Mouse (Mus musculus) G1E-ER4 (cell line): Measurements from ENCODE around the gene Fahd1. TPM values are rescaled to one million over a fixed set of nuclear protein-coding genes. Genes with fewer than 3 reads are reported as not detected.

Experiments
- GATA1 ChIP-seq: IDR thresholded peaks from one replicate; pipeline ENCODE4 v1.8.0; 2012; ENCODE audit warnings: low read length, inconsistent platforms
- polyA plus RNA-seq: library from polyadenylated mRNA; stranded (reverse); fragments of >175 nt; gene quantifications from 2 replicates; pipeline ENCODE4 v1.2.3, GENCODE M21; 2012

Fahd1 gene
- polyA plus RNA-seq, 1 experiment, result 5.3 TPM

DNA sequence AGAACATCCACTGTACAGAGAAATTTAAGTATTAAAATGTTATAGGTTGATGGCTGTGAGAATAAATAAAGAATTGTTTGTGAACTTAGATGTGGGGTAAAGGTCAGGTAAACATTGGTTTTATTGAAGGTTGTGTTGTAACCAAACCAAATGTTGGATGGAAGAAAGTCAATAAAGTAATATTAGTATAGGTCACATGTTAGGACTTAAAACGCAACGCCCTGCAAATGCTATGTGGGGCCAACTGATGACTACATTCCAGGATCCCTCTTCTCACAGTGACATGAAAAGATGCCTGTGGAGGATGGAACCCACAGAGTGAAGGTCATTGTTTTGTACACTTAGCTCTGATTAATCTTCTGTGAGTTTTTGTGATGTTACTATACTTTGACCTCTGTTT lies 30.7 kb downstream of the Fahd1 start:
- TF ChIP-seq GATA1, result no peak

DNA sequence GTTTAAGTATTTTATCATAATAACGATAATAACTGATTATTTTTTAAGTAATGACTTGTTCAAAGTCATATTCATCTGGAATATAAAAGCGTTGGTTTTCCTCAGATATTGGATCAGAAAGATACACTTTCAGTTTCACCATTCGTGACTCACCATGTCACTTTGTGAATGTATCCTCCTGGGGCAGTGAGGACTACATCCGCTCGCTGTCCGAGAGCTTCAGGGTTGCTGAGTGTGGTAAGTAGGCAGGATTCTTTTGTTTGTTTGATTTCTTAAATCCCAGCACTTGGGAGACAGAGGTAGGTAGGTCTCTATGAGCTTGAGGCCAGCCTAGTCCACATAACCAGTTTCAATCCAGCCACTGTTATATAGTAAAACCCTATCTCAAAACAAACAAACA lies 32.0 kb downstream of the Fahd1 start:
- no peak for TF ChIP-seq GATA1

DNA sequence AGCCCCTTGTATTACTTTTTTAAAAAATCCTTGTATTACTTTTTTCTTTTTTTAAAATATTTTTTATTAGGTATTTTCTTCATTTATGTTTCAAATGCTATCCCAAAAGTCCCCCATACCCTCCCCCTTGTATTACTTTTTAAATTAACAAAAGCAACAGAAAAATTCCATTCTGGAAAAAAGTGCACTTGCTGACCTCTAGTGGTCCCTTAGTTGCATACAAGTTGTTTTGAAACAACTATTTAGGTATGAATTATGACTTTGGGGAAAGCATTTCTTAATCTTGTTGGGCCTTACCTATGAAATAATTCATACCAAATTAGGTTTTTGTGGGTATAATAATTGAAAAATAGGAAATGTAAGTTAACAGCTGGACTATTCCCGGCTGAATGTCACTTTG lies 32.7 kb downstream of the Fahd1 start:
- no peak for TF ChIP-seq GATA1

DNA sequence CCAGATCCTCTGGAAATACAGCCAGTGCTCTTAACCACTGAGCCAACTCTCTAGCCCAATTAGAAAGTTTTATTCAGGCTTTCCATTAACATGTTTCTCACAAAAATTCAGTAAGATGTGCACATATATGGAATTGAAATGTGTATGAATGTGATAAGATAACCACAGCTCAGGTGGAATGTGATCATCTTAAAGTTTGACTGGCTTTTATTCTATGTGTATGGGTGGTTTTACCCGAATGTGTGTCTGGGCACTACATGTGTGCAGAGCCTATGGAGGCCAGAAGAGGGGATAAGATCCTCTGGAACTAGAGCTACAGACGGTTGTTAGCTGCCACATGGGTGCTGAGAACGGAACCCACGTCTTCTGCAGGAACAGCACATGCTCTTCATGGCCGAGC lies 34.9 kb downstream of the Fahd1 start:
- no peak for TF ChIP-seq GATA1

DNA sequence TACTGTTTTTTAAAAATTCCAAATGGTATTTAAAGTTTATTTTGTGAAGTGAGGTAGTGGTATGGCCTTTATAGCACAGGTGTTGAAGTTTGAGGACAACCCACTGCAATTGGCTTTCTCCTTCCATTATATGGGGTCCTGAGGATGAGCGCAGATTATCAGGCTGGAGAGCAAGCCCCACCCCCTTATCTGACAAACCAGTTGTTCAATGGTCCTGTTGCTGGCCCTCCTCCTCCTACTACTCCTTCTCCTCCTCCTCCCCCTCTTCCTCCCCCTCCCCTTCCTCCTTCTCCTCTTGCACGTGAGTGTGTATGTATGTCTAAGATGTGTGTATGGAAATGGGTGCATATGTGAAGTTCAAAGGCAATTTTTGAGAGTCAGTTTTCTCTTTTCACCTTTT lies 37.9 kb downstream of the Fahd1 start:
- TF ChIP-seq GATA1, result no peak

DNA sequence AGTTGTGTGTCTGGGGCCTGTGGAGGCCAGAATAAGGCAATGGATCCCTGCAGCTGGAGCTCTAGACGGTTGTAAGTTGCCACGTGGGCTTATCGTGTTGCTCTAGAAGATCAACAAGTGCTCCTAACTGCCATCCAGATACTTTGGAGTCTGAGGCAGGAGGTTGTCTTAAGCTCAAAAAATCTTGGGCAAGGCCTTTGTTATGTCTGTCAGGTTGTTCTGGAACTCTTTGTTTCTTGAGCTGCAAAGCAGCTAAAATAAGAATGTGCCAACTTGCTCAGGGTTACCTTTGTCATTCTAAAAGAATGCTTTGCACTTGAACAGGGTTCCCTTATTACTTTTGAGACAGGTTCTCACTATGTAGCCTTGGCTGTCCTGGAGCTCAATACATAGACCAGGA lies 39.0 kb downstream of the Fahd1 start:
- no peak for TF ChIP-seq GATA1

DNA sequence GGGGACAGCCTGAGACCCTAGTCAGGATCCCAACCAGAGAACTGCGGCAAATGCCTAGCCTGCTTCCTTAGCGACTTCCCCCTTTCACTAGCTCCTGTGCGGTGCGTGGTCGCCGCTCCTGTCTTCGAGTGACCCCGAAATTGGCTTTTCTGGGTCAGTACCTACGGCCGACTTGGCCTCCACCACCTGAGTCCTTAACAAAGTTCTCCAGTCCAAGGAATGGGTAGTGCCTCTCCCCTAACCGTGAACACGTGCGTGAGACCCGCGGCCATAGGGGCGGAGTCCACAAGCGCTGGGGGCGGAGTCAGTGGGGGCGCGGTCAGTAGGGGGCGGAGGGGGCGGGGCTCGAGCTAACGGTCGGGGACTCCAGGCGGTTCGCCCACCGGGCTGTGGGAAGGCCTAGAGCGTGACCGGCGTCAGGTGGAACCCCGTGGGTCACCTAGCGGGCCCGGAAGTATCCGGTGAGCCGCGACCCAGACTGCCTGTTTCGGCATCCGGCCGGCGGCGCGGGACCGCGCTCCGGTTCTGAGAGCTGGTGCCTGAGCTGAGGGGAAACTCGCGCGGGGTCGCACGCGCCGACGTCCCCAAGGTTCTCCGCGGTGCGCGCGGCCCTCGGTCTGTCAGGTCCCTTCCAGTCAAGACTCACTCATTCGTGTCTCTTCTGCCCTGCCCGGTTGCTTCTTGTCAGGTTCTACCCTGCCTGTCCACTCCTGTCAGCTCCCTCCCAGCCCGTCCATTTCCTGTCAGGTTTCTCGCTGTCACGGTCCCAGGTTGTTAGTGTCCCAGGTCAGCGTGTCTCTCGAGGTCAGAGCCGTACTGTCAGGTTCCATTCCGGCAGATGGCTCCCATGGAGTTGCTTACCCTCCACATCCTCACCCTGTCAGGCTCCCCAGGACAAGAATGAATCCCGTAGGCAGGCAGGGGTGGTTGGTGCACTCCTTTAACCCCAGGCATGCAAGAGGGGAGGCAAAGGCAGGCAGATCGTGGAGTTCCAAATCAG lies 45.9 kb downstream of the Fahd1 start, which contains the start of gene Meiob:
Gene Meiob, plus strand, starts transcription at position 338 of the 1,000 bp plus-strand sequence.
- no peak for TF ChIP-seq GATA1

DNA sequence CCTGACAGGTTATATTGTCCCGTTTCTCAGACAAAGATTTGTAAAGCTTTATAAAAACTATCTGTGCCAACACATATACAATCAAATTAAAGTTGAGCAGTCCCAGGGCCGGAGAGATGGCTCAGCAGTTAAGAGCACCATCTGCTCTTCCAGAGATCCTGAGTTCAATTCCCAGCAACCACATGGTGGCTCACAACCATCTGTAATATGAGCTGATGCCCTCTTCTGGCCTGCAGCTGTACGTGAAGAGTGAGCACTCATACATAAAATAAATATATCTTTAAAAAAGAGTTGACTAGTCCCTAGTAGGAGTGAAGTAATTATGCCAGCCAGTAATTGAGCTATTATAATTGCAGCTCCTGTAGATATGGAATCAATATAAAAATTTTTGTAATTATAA lies 49.6 kb downstream of the Fahd1 start:
- TF ChIP-seq GATA1, result no peak

DNA sequence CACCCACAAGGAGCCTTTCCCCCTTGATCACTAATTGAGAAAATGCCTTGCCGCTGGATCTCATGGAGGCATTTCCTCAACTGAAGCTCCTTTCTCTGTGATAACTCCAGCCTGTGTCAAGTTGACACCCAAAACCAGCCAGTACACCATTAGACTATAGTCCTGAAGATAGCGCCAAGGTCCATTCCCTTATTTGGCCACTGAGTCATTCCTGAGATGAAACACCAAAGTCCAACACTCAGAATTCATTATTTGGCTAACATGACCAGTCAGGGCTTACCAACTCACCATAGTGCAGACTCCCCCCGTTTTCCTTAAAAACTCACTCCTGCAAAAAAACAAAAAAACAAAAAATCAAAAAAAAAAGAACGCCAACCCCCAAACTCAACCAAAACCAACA lies 50.7 kb downstream of the Fahd1 start:
- TF ChIP-seq GATA1, result no peak

Other genes starting within 250 kb of the Fahd1 start
- 45.3 and 52.6 TPM in 2 replicates for gene Tsc2, start 217.7 kb downstream of the Fahd1 start, polyA plus RNA-seq
- gene Nthl1, start 217.7 kb downstream of the Fahd1 start, polyA plus RNA-seq, result 24.0 and 31.0 TPM in 2 replicates
- gene Slc9a3r2, start 200.0 kb downstream of the Fahd1 start, polyA plus RNA-seq, result not detected in 2 replicates
- gene Npw, start 191.9 kb downstream of the Fahd1 start, polyA plus RNA-seq, result not detected in 2 replicates
- gene Zfp598, start 180.7 kb downstream of the Fahd1 start, polyA plus RNA-seq, result 90.5 and 98.9 TPM in 2 replicates
- 0.13 TPM in 2 replicates for gene Syngr3, start 160.4 kb downstream of the Fahd1 start, polyA plus RNA-seq
- gene Gfer, start 154.2 kb downstream of the Fahd1 start, polyA plus RNA-seq, result 149 and 186 TPM in 2 replicates
- 0.33 and 0.89 TPM in 2 replicates for gene Noxo1, start 154.1 kb downstream of the Fahd1 start, polyA plus RNA-seq
- 25.6 and 35.3 TPM in 2 replicates for gene Tbl3, start 142.7 kb downstream of the Fahd1 start, polyA plus RNA-seq
- 0.14 and 0.36 TPM in 2 replicates for gene Rnf151, start 132.3 kb downstream of the Fahd1 start, polyA plus RNA-seq
- gene Rps2, start 132.2 kb downstream of the Fahd1 start, polyA plus RNA-seq, result 2,301 and 3,917 TPM in 2 replicates
- gene Ndufb10, start 125.9 kb downstream of the Fahd1 start, polyA plus RNA-seq, result 457 and 647 TPM in 2 replicates
- gene Rpl3l, start 122.5 kb downstream of the Fahd1 start, polyA plus RNA-seq, result not detected in 2 replicates
- 11.1 and 11.3 TPM in 2 replicates for gene Msrb1, start 113.7 kb downstream of the Fahd1 start, polyA plus RNA-seq
- not detected in 2 replicates for gene Hs3st6, start 97.4 kb downstream of the Fahd1 start, polyA plus RNA-seq
- gene Meiob, start 46.1 kb downstream of the Fahd1 start, polyA plus RNA-seq, result 0.14 TPM in 2 replicates
- 27.1 and 44.6 TPM in 2 replicates for gene Hagh, start 10.2 kb downstream of the Fahd1 start, polyA plus RNA-seq
- gene Igfals, start 15.6 kb upstream of the Fahd1 start, polyA plus RNA-seq, result 0.02 and 0.03 TPM in 2 replicates
- gene Nubp2, start 36.0 kb upstream of the Fahd1 start, polyA plus RNA-seq, result 61.9 and 127 TPM in 2 replicates
- gene Spsb3, start 36.3 kb upstream of the Fahd1 start, polyA plus RNA-seq, result 37.1 and 46.2 TPM in 2 replicates
- 35.4 and 42.9 TPM in 2 replicates for gene Eme2, start 44.7 kb upstream of the Fahd1 start, polyA plus RNA-seq
- gene Mrps34, start 44.8 kb upstream of the Fahd1 start, polyA plus RNA-seq, result 151 and 160 TPM in 2 replicates
- 30.3 and 35.4 TPM in 2 replicates for gene Nme3, start 46.1 kb upstream of the Fahd1 start, polyA plus RNA-seq
- gene Mapk8ip3, start 86.6 kb upstream of the Fahd1 start, polyA plus RNA-seq, result 24.7 and 30.8 TPM in 2 replicates
- gene Jpt2, start 110.3 kb upstream of the Fahd1 start, polyA plus RNA-seq, result 25.6 and 35.6 TPM in 2 replicates
- gene Cramp1l, start 165.4 kb upstream of the Fahd1 start, polyA plus RNA-seq, result 14.0 and 14.3 TPM in 2 replicates
- gene Ift140, start 165.7 kb upstream of the Fahd1 start, polyA plus RNA-seq, result 10.6 and 15.1 TPM in 2 replicates
- gene Tmem204, start 233.2 kb upstream of the Fahd1 start, polyA plus RNA-seq, result not detected in 2 replicates